Mouse (Mus musculus) mature B cell (primary cell): Measurements from ENCODE around the gene Atp7a.

Experiments
- in situ Hi-C: fragments of 300-500 bp; cut with MboI; formaldehyde crosslinking; loops from 2 replicates; pipeline ENCODE4 v1.14.3; 2019

Atp7a gene

GRCm38 (mm10) chrX:106165089-106165488, 138.0 kb downstream of the Atp7a start:
- in situ Hi-C loops: loop anchor here (25.0 kb wide), 1 partner anchor 253 kb away; no protein-coding TSS in a partner anchor

GRCm38 (mm10) chrX:106171106-106171852, 144.2 kb downstream of the Atp7a start:
- in situ Hi-C loops: loop anchor here (10.0 to 25.0 kb wide), 2 partner anchors 146 to 259 kb away; partner anchors contain the start of gene Atp7a

GRCm38 (mm10) chrX:106171853-106172154, 144.7 kb downstream of the Atp7a start:
- in situ Hi-C loops: loop anchor here (10.0 to 25.0 kb wide), 2 partner anchors 147 to 260 kb away; partner anchors contain the start of gene Atp7a
